ENCODE assay signal across 29 mouse cellular contexts in the genomic region with DNA sequence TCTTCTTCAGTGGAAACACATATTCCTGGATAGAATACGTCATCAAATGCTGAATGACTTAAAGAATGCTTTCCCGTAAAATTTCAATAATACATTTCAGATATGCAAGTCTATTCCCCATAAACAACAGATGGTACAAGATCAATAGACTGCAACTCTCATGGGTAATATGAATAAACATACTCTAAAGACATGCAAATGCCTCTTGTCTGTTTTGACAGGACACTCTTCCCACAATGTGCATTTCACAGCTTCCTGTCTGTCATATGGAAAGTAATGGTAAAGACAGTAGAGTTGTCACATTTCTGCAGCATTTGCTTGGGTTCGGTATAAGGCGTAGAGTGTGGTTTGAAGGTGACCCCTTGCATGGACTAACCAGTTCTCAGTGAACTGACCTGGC.
"Had no signal": no experiment of that assay in that cellular context is flagged by ENCODE, and none has a peak within 500 bp of the region (broad histone marks: within the 10 kb centered on the region; RNA-seq: fewer than 3 reads in every experiment).

No protein-coding gene starts in this region.

- H3K9ac ChIP-seq: heart, embryonic 12.5 days; hindbrain, embryonic 12.5 days; hindbrain, embryonic 14.5 days; intestine, embryonic 15.5 days; limb, embryonic 12.5 days; liver, embryonic 13.5 days; liver, embryonic 15.5 days; liver, postnatal 0 days had no signal

- H3K4me2 ChIP-seq: heart, embryonic 12.5 days; hindbrain, embryonic 12.5 days; hindbrain, embryonic 14.5 days; intestine, embryonic 15.5 days; limb, embryonic 12.5 days; liver, embryonic 11.5 days; liver, embryonic 13.5 days; liver, embryonic 15.5 days had no signal

- H3K9me3 ChIP-seq: heart, embryonic 10.5 days; hindbrain, embryonic 12.5 days; intestine, embryonic 15.5 days; limb, embryonic 10.5 days; liver, embryonic 13.5 days; liver, embryonic 15.5 days had no signal

- H3K27ac ChIP-seq: gastrocnemius, adult 2 months; heart, embryonic 10.5 days; hindbrain, embryonic 10.5 days; hindbrain, embryonic 12.5 days; hindbrain, embryonic 14.5 days; intestine, embryonic 15.5 days; layer of hippocampus, adult 2 months; left cerebral cortex, adult 2 months; limb, embryonic 10.5 days; limb, embryonic 12.5 days; liver, embryonic 13.5 days; liver, embryonic 15.5 days had no signal

- ATAC-seq: hindbrain, embryonic 16.5 days; inflammation-experienced regulatory T-cells, adult 6 months; intestine, embryonic 15.5 days; intestine, postnatal 0 days; liver, postnatal 0 days had no signal

- H3K27me3 ChIP-seq: heart, embryonic 12.5 days; hindbrain, embryonic 12.5 days; intestine, embryonic 15.5 days; limb, embryonic 12.5 days; liver, embryonic 13.5 days; liver, embryonic 15.5 days had no signal

- H3K4me3 ChIP-seq: gastrocnemius, adult 2 months; heart, embryonic 10.5 days; heart, embryonic 12.5 days; hindbrain, embryonic 10.5 days; hindbrain, embryonic 12.5 days; intestine, embryonic 15.5 days; layer of hippocampus, adult 2 months; left cerebral cortex, adult 2 months; limb, embryonic 10.5 days; limb, embryonic 12.5 days; liver, embryonic 13.5 days; liver, embryonic 15.5 days had no signal

- H3K4me1 ChIP-seq: heart, embryonic 10.5 days; heart, embryonic 12.5 days; hindbrain, embryonic 10.5 days; hindbrain, embryonic 12.5 days; intestine, embryonic 15.5 days; limb, embryonic 10.5 days; limb, embryonic 12.5 days; liver, embryonic 13.5 days; liver, embryonic 15.5 days had no signal

- DNase-seq: gastrocnemius, adult 2 months; gastrocnemius, postnatal 10 days; gastrocnemius, postnatal 25 days; heart, adult 18-20 months; heart, postnatal 10 days; heart, postnatal 4 days; kidney, adult 18-20 months; kidney, adult 8-10 months; kidney, postnatal 10 days; kidney, postnatal 25 days; kidney, postnatal 4 days; liver; liver, embryonic 13.5 days; liver, postnatal 0 days had no signal
